ENCODE assay signal across 17 mouse cellular contexts in genomic region chr11:31105364-31105763, GRCm38 (mm10).
"Had no signal": no experiment of that assay in that cellular context is flagged by ENCODE, and none has a peak within 500 bp of the region (broad histone marks: within the 10 kb centered on the region; RNA-seq: fewer than 3 reads in every experiment).

No protein-coding gene starts in this region.

- H3K4me3 ChIP-seq: neural tube, embryonic 12.5 days; neural tube, embryonic 13.5 days; neural tube, embryonic 15.5 days; stomach, embryonic 15.5 days had no signal

- H3K9me3 ChIP-seq: neural tube, embryonic 12.5 days; neural tube, embryonic 13.5 days; neural tube, embryonic 15.5 days; stomach, embryonic 15.5 days had no signal

- H3K9ac ChIP-seq: neural tube, embryonic 12.5 days; neural tube, embryonic 13.5 days; neural tube, embryonic 15.5 days; stomach, embryonic 15.5 days had no signal

- H3K4me1 ChIP-seq: neural tube, embryonic 12.5 days; neural tube, embryonic 13.5 days; neural tube, embryonic 15.5 days; stomach, embryonic 15.5 days had no signal

- H3K27me3 ChIP-seq: neural tube, embryonic 12.5 days; neural tube, embryonic 13.5 days; neural tube, embryonic 15.5 days; stomach, embryonic 15.5 days had no signal

- H3K36me3 ChIP-seq: neural tube, embryonic 12.5 days; neural tube, embryonic 13.5 days; neural tube, embryonic 15.5 days; stomach, embryonic 15.5 days had no signal

- H3K27ac ChIP-seq: neural tube, embryonic 12.5 days; neural tube, embryonic 13.5 days; neural tube, embryonic 15.5 days; stomach, embryonic 15.5 days; stomach, postnatal 0 days had no signal

- DNase-seq: retina, postnatal 1 day; right cerebral cortex, adult 18-20 months; right cerebral cortex, postnatal 14 days; right cerebral cortex, postnatal 25 days; right cerebral cortex, postnatal 4 days; spleen, adult 18-20 months; thymus, adult 18-20 months; thymus, adult 2 months; thymus, postnatal 14 days; thymus, postnatal 25 days; thymus, postnatal 36 days; thymus, postnatal 4 days had no signal
